Mouse (Mus musculus) ovary, postnatal 14 days (tissue): ENCODE measurements around the gene Mettl26.
"Not testable (repeated sequence)": the region's sequence is repeated elsewhere in the genome, so short reads cannot be mapped to it uniquely, and the experiment has no call there.

Experiments
- DNase-seq: peaks from one replicate; pipeline ENCODE4 v3.0.0; 2022; ENCODE audit warnings: low spot score

Mettl26 gene

GRCm38 (mm10) chr17:25869498-25869897 lies 5.4 kb upstream of the Mettl26 start:
- DNase-seq = no peak

GRCm38 (mm10) chr17:25869954-25870353 lies 4.9 kb upstream of the Mettl26 start:
- DNase-seq = no peak

GRCm38 (mm10) chr17:25871566-25871965 lies 3.3 kb upstream of the Mettl26 start:
- DNase-seq = not testable (repeated sequence)

- no peak for DNase-seq
Observed at GRCm38 (mm10) chr17:25872676-25873075, 2.2 kb upstream of the Mettl26 start.

GRCm38 (mm10) chr17:25873405-25874147 lies 1.3 kb upstream of the Mettl26 start:
- DNase-seq = no peak

- DNase-seq = no peak
Observed at GRCm38 (mm10) chr17:25874148-25874720, 640 bp upstream of the Mettl26 start.

- peak; percentile 78 for DNase-seq
Observed at GRCm38 (mm10) chr17:25875171-25876136, 580 bp downstream of the Mettl26 start.

- no peak for DNase-seq
Observed at GRCm38 (mm10) chr17:25876347-25876915, 1.6 kb downstream of the Mettl26 start.

- no peak for DNase-seq
Observed at GRCm38 (mm10) chr17:25877025-25877424, 2.2 kb downstream of the Mettl26 start.

- no peak for DNase-seq
Observed at GRCm38 (mm10) chr17:25877741-25878610, 3.1 kb downstream of the Mettl26 start.

GRCm38 (mm10) chr17:25878611-25879180 lies 3.8 kb downstream of the Mettl26 start:
- DNase-seq = no peak

GRCm38 (mm10) chr17:25879261-25879660 lies 4.4 kb downstream of the Mettl26 start:
- no peak for DNase-seq

GRCm38 (mm10) chr17:25879750-25880149 lies 4.9 kb downstream of the Mettl26 start:
- DNase-seq = no peak

- no peak for DNase-seq
Observed at GRCm38 (mm10) chr17:25880196-25880910, 5.5 kb downstream of the Mettl26 start, which contains the start of gene Wfikkn1. Gene Wfikkn1 (minus strand): TSS chr17:25880858.

- no peak for DNase-seq
Observed at GRCm38 (mm10) chr17:25880913-25881641, 6.2 kb downstream of the Mettl26 start.

GRCm38 (mm10) chr17:25881691-25882090 lies 6.8 kb downstream of the Mettl26 start:
- no peak for DNase-seq

GRCm38 (mm10) chr17:25882306-25882705 lies 7.4 kb downstream of the Mettl26 start:
- no peak for DNase-seq

GRCm38 (mm10) chr17:25883268-25883667 lies 8.4 kb downstream of the Mettl26 start:
- DNase-seq = no peak

GRCm38 (mm10) chr17:25883824-25884223 lies 8.9 kb downstream of the Mettl26 start:
- no peak for DNase-seq
